Mouse (Mus musculus): ENCODE results near the gene Fchsd2.

DNA sequence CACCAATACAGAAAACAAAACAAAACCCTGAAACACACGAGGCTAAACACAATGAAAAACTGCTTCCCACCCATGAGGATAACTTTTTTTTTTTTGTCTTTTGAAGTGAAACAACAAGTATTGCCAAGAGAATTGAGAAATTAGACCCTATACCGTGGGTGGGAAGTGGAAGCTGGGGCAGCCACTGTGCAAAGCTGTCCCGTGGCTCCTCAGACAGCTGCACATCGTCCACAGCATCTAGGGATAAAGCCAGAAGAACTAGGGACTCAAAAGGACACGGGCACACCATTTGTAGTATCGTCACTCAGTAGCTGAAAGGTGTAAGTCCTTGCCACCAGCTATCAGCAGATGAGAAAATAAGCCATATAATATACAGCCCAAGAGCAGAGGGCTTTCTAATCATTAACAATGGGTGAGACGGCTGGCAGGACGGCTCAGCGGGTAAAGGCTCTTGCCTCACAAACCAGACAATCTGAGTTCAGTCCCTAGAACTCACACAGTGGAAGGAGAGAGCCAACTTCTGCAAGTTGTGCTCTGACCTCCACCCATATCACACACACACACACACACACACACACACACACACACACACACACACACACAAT is 9.0 kb upstream of the Fchsd2 start:
- TF ChIP-seq POLR2A (IDR thresholded peaks at IDR 0.05; ENCODE audit: borderline replicate concordance, extremely low read depth, low read depth, low read length) (no peak), CTCF (IDR thresholded peaks at IDR 0.05; ENCODE audit: insufficient read depth, low read length) (no peak)
